Mouse (Mus musculus) embryonic fibroblast, embryonic 13.5 days (primary cell): Measurements from ENCODE around the gene Tmem14a.
"Not testable (repeated sequence)": the region's sequence is repeated elsewhere in the genome, so short reads cannot be mapped to it uniquely, and the experiment has no call there.

Experiments
- CTCF ChIP-seq: IDR thresholded peaks from 2 replicates; pipeline ENCODE4 v1.5.1; 2011; ENCODE audit warnings: mild to moderate bottlenecking, control low read depth, low read length, moderate library complexity, borderline replicate concordance; ENCODE audit not compliant: insufficient read depth
- POLR2A ChIP-seq: IDR thresholded peaks from 2 replicates; pipeline ENCODE4 v1.6.1; 2011; ENCODE audit warnings: low read depth, mild to moderate bottlenecking, control low read depth, low read length, moderate library complexity

DNA sequence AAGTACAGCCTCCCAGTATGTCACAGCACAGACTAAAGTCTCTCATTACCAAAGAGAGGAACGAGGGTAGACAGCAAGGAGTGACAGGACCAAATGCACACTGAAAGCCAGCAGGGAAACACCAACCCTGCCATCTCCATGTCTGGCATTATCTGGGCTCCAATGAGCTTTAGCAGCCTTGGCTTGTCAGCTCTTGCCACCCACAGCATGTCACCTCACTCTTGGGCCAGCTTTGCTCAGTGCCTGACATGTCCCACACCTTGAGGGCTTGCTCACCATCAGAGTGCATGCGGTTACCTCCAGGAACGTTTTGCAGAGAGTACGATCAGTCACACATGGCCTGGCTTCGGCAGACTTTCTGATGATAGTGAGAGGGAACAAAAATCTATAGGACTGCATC, 57.0 kb downstream of the Tmem14a start:
- TF ChIP-seq POLR2A, CTCF: not testable (repeated sequence)
